Mouse (Mus musculus): ENCODE results near the gene Polr2e. TPM values are rescaled to one million over a fixed set of nuclear protein-coding genes. Genes with fewer than 3 reads are reported as not detected.

Polr2e gene
- polyA plus RNA-seq, 1 experiment from 2014 or later: 233 TPM

GRCm38 (mm10) chr10:80017771-80018170 lies 21.8 kb downstream of the Polr2e start:
- Histone ChIP-seq H3K27me3 (ENCODE audit: insufficient read depth, poor library complexity, severe bottlenecking) (peaks cover 36% of the 10 kb centered on the region), H3K4me3 (no peak overlapping the region)

GRCm38 (mm10) chr10:80017361-80017760 lies 22.2 kb downstream of the Polr2e start:
- Histone ChIP-seq H3K27me3 (ENCODE audit: insufficient read depth, poor library complexity, severe bottlenecking) (peaks cover 40% of the 10 kb centered on the region), H3K4me3 (no peak overlapping the region), H3K27ac (peak overlapping the region; percentile 9; the same call in 1 of the 2 replicates), H3K9me3 (no peaks in the 10 kb centered on the region), H3K4me1 (peaks cover 67% of the 10 kb centered on the region), H3K36me3 (peaks cover 18% of the 10 kb centered on the region)
- WGBS: 75% methylated on average over 3 of the region's 3 CpGs
- no peak for DNase-seq (ENCODE audit: low spot score)

More at GRCm38 (mm10) chr10:80017771-80018170, 21.8 kb downstream of the Polr2e start:
- no peaks in the 10 kb centered on the region for H3K9me3 ChIP-seq
- peaks cover 20% of the 10 kb centered on the region for H3K36me3 ChIP-seq
- peak overlapping the region; percentile 9; the same call in 1 of the 2 replicates for H3K27ac ChIP-seq
- H3K4me1 ChIP-seq: peaks cover 67% of the 10 kb centered on the region
- WGBS: 72% methylated on average over 14 of the region's 14 CpGs
- DNase-seq (ENCODE audit: low spot score): no peak

GRCm38 (mm10) chr10:80016931-80017330 lies 22.7 kb downstream of the Polr2e start:
- no peaks in the 10 kb centered on the region for H3K9me3 ChIP-seq
- H3K4me1 ChIP-seq: peaks cover 67% of the 10 kb centered on the region
- peaks cover 44% of the 10 kb centered on the region for H3K27me3 ChIP-seq (ENCODE audit: insufficient read depth, poor library complexity, severe bottlenecking)
- DNase-seq (ENCODE audit: low spot score): no peak
- H3K4me3 ChIP-seq: no peak overlapping the region
- H3K27ac ChIP-seq: 0 out of 2 replicates have a peak overlapping the region, but pooled peaks have one; percentile 7
- 85% methylated on average over 10 of the region's 10 CpGs for WGBS
- peaks cover 17% of the 10 kb centered on the region for H3K36me3 ChIP-seq

GRCm38 (mm10) chr10:80016511-80016910 lies 23.1 kb downstream of the Polr2e start, which contains the start of gene Arhgap45:
Arhgap45 (plus strand) TSS chr10:80016653.
- Histone ChIP-seq H3K27ac (peak within 1 kb of the TSS; percentile 7; the same call in 1 of the 2 replicates), H3K4me3 (no peak within 1 kb of the TSS), H3K9me3 (no peaks in the 10 kb centered on the region), H3K36me3 (peaks cover 18% of the 10 kb centered on the region), H3K4me1 (peaks cover 67% of the 10 kb centered on the region), H3K27me3 (ENCODE audit: insufficient read depth, poor library complexity, severe bottlenecking) (peaks cover 48% of the 10 kb centered on the region)
- WGBS: 43% methylated on average over 11 of the region's 11 CpGs
- no peak for DNase-seq (ENCODE audit: low spot score)

- H3K4me1 ChIP-seq: peaks cover 60% of the 10 kb centered on the region
- peaks cover 7% of the 10 kb centered on the region; the same call in 1 of the 2 replicates for H3K9me3 ChIP-seq
- no peak overlapping the region for H3K27ac ChIP-seq
- H3K27me3 ChIP-seq (ENCODE audit: insufficient read depth, poor library complexity, severe bottlenecking): peaks cover 48% of the 10 kb centered on the region
- H3K4me3 ChIP-seq: no peak overlapping the region
- DNase-seq (ENCODE audit: low spot score): no peak
- peaks cover 23% of the 10 kb centered on the region for H3K36me3 ChIP-seq
- WGBS: 70% methylated on average over 10 of the region's 10 CpGs
These were observed 24.0 kb downstream of the Polr2e start for GRCm38 (mm10) chr10:80015583-80015982.

- H3K4me3 ChIP-seq: no peak overlapping the region
- peaks cover 48% of the 10 kb centered on the region for H3K27me3 ChIP-seq (ENCODE audit: insufficient read depth, poor library complexity, severe bottlenecking)
- no peak for DNase-seq (ENCODE audit: low spot score)
- 21% methylated on average over 28 of the region's 28 CpGs for WGBS
- no peak overlapping the region for H3K27ac ChIP-seq
- peaks cover 30% of the 10 kb centered on the region for H3K36me3 ChIP-seq
- H3K4me1 ChIP-seq: peaks cover 51% of the 10 kb centered on the region
- H3K9me3 ChIP-seq: peaks cover 16% of the 10 kb centered on the region; the same call in 1 of the 2 replicates
These were observed 24.9 kb downstream of the Polr2e start for GRCm38 (mm10) chr10:80014484-80015290.

- peaks cover 41% of the 10 kb centered on the region for H3K4me1 ChIP-seq
- H3K27ac ChIP-seq: peak overlapping the region; percentile 12; the same call in 1 of the 2 replicates
- peaks cover 40% of the 10 kb centered on the region for H3K36me3 ChIP-seq
- H3K4me3 ChIP-seq: no peak overlapping the region; the same call in 1 of the 2 replicates
- 32% methylated on average over 25 of the region's 25 CpGs for WGBS
- no peak for DNase-seq (ENCODE audit: low spot score)
- H3K27me3 ChIP-seq (ENCODE audit: insufficient read depth, poor library complexity, severe bottlenecking): peaks cover 48% of the 10 kb centered on the region
- H3K9me3 ChIP-seq: peaks cover 17% of the 10 kb centered on the region; the same call in 1 of the 2 replicates
These were observed 26.0 kb downstream of the Polr2e start for GRCm38 (mm10) chr10:80013609-80014008.

- H3K36me3 ChIP-seq: peaks cover 44% of the 10 kb centered on the region
- DNase-seq (ENCODE audit: low spot score): no peak
- peaks cover 28% of the 10 kb centered on the region for H3K4me1 ChIP-seq
- peaks cover 17% of the 10 kb centered on the region; the same call in 1 of the 2 replicates for H3K9me3 ChIP-seq
- 84% methylated on average over 6 of the region's 6 CpGs for WGBS
- peaks cover 61% of the 10 kb centered on the region for H3K27me3 ChIP-seq (ENCODE audit: insufficient read depth, poor library complexity, severe bottlenecking)
- no peak overlapping the region for H3K27ac ChIP-seq
- H3K4me3 ChIP-seq: peak overlapping the region; percentile 19; the same call in 1 of the 2 replicates
These were observed 27.9 kb downstream of the Polr2e start for GRCm38 (mm10) chr10:80011740-80012139.

- no peak overlapping the region for H3K27ac ChIP-seq
- peaks cover 84% of the 10 kb centered on the region for H3K27me3 ChIP-seq (ENCODE audit: insufficient read depth, poor library complexity, severe bottlenecking)
- H3K4me1 ChIP-seq: peaks cover 23% of the 10 kb centered on the region
- no peaks in the 10 kb centered on the region for H3K9me3 ChIP-seq
- peaks cover 13% of the 10 kb centered on the region for H3K36me3 ChIP-seq
- no peak overlapping the region for H3K4me3 ChIP-seq
- no peak for DNase-seq (ENCODE audit: low spot score)
- WGBS: 90% methylated on average over 8 of the region's 8 CpGs
These were observed 35.3 kb downstream of the Polr2e start for GRCm38 (mm10) chr10:80004233-80004705.

GRCm38 (mm10) chr10:80003374-80004232 lies 36.0 kb downstream of the Polr2e start:
- WGBS: 50% methylated on average over 9 of the region's 9 CpGs
- H3K4me1 ChIP-seq: peaks cover 24% of the 10 kb centered on the region
- peak overlapping the region; percentile 20; the same call in 1 of the 2 replicates for H3K4me3 ChIP-seq
- H3K36me3 ChIP-seq: peaks cover 7% of the 10 kb centered on the region
- DNase-seq (ENCODE audit: low spot score): no peak
- H3K27me3 ChIP-seq (ENCODE audit: insufficient read depth, poor library complexity, severe bottlenecking): peaks cover 91% of the 10 kb centered on the region
- no peaks in the 10 kb centered on the region for H3K9me3 ChIP-seq
- H3K27ac ChIP-seq: peak overlapping the region; percentile 48; the same call in 1 of the 2 replicates

GRCm38 (mm10) chr10:80002829-80003228 lies 36.8 kb downstream of the Polr2e start:
- H3K27ac ChIP-seq: peak overlapping the region; percentile 32

GRCm38 (mm10) chr10:80001945-80002344 lies 37.6 kb downstream of the Polr2e start:
- H3K9me3 ChIP-seq: no peaks in the 10 kb centered on the region
- H3K36me3 ChIP-seq: 0 out of 2 replicates have a peak, but pooled peaks cover 3% of the 10 kb centered on the region
- 71% methylated on average over 9 of the region's 9 CpGs for WGBS
- DNase-seq (ENCODE audit: low spot score): no peak
- H3K4me1 ChIP-seq: peaks cover 39% of the 10 kb centered on the region
- no peak overlapping the region for H3K4me3 ChIP-seq
- peaks cover 88% of the 10 kb centered on the region for H3K27me3 ChIP-seq (ENCODE audit: insufficient read depth, poor library complexity, severe bottlenecking)
- H3K27ac ChIP-seq: no peak overlapping the region

More at GRCm38 (mm10) chr10:80002829-80003228, 36.8 kb downstream of the Polr2e start:
- peaks cover 32% of the 10 kb centered on the region for H3K4me1 ChIP-seq
- H3K36me3 ChIP-seq: 0 out of 2 replicates have a peak, but pooled peaks cover 3% of the 10 kb centered on the region
- H3K27me3 ChIP-seq (ENCODE audit: insufficient read depth, poor library complexity, severe bottlenecking): peaks cover 96% of the 10 kb centered on the region
- no peaks in the 10 kb centered on the region for H3K9me3 ChIP-seq
- DNase-seq (ENCODE audit: low spot score): no peak
- 25% methylated on average over 21 of the region's 21 CpGs for WGBS
- H3K4me3 ChIP-seq: peak overlapping the region; percentile 20

All from heart, embryonic 10.5 days (tissue).